Mouse (Mus musculus): ENCODE data around the gene Ube2e2. TPM values are rescaled to one million over a fixed set of nuclear protein-coding genes. Genes with fewer than 3 reads are reported as not detected.

Ube2e2 gene
- total and polyA plus RNA-seq, 3 experiments, result not detected

DNA sequence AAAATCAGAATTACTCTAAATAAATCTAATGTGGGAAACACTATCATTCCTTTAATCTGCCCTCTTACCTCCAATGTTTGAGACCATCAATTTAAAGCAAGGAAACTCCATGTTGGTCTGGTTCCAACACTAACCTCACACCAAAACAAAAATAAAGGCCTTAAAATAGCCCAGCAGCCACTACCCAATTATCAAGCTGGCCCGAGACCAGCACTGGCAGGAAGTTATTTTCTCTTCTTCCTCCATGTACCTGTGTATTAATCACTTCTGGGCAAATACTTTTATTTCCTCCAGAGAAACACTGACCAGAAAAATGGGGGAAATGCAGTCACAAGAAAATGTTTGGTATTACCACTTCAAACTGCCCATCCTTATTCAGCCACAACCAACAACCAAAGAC, 23.4 kb downstream of the Ube2e2 start:
- no peak for DNase-seq (ENCODE audit: extremely low read depth)
- Histone ChIP-seq H3K4me2 (ENCODE audit: insufficient read depth, low read depth, poor library complexity, severe bottlenecking) (no peak overlapping the region), H3K9ac (ENCODE audit: insufficient read depth, low read depth) (no peak overlapping the region), H3K36me3 (replicated peaks in 1 of 2; ENCODE audit: control insufficient read depth in 1 of 2, insufficient read depth in 1 of 2, low read length in 1 of 2) (no peaks in the 10 kb centered on the region), H3K4me3 (replicated peaks in 1 of 3; ENCODE audit: low read depth in 2 of 3, low read length in 2 of 3, poor library complexity in 1 of 3) (no peak overlapping the region), H3K9me3 (replicated peaks; ENCODE audit: low read length) (no peaks in the 10 kb centered on the region), H3K27ac (ENCODE audit: insufficient read depth, low read depth) (no peak overlapping the region), H3K27me3 (replicated peaks) (no peaks in the 10 kb centered on the region), H3K4me1 (ENCODE audit: control insufficient read depth in 1 of 2, insufficient read depth in 2 of 2) (no peaks in the 10 kb centered on the region), H3K79me2 (replicated peaks; ENCODE audit: control insufficient read depth, extremely low read depth, insufficient read depth, poor library complexity, severe bottlenecking) (no peaks in the 10 kb centered on the region)
- dilution Hi-C loops (cut with MboI; ENCODE audit: extremely low pct_ligation_motif_present, extremely low pct_unique_long_range_greater_than_20kb, low sequenced_read_pairs), result no loop called here
- TF ChIP-seq MEF2A (IDR thresholded peaks at IDR 0.05; ENCODE audit: borderline replicate concordance, low read depth, low read length) (no peak), E2F4 (IDR thresholded peaks at IDR 0.05; ENCODE audit: insufficient replicate concordance, low read depth, low read length) (no peak), JUN (IDR thresholded peaks at IDR 0.05; ENCODE audit: insufficient read depth, low read depth, low read length) (no peak), CHD2 (IDR thresholded peaks at IDR 0.05; ENCODE audit: low read length) (no peak), TBP (conservative IDR thresholded peaks at IDR 0.05; ENCODE audit: low read depth, low read length) (no peak), ELF1 (IDR thresholded peaks at IDR 0.05; ENCODE audit: low read depth, low read length) (no peak)
- in situ Hi-C loops (cut with MboI; ENCODE audit: low pct_ligation_motif_present, low pct_unique_long_range_greater_than_20kb, low sequenced_read_pairs), result no loop called here

DNA sequence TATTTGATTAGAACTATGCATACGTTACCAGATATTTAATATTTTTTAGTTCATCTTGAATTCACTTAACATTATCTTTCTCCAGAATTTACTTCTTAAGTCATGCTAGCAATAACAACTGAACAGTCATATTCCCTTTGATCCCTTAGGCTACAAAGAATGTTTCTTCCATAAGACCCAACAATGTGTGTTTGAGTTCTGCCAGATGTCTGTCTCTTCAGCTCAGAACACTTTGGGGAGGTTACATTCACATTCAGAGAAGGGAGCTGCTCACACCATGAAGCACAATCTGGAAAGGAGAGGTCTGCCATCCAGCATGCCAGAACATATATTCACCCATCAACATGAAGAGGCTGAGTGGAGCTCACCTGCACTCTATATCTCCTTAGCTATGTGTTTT, 65.4 kb downstream of the Ube2e2 start:
- Histone ChIP-seq H3K27ac (ENCODE audit: insufficient read depth, low read depth) (no peak overlapping the region), H3K9me3 (replicated peaks; ENCODE audit: low read length) (peaks cover 10% of the 10 kb centered on the region), H3K9ac (ENCODE audit: insufficient read depth, low read depth) (no peak overlapping the region), H3K79me2 (replicated peaks; ENCODE audit: control insufficient read depth, extremely low read depth, insufficient read depth, poor library complexity, severe bottlenecking) (no peaks in the 10 kb centered on the region), H3K4me3 (replicated peaks in 1 of 3; ENCODE audit: low read depth in 2 of 3, low read length in 2 of 3, poor library complexity in 1 of 3) (no peak overlapping the region), H3K4me1 (ENCODE audit: control insufficient read depth in 1 of 2, insufficient read depth in 2 of 2) (no peaks in the 10 kb centered on the region), H3K4me2 (ENCODE audit: insufficient read depth, low read depth, poor library complexity, severe bottlenecking) (no peak overlapping the region), H3K36me3 (replicated peaks in 1 of 2; ENCODE audit: control insufficient read depth in 1 of 2, insufficient read depth in 1 of 2, low read length in 1 of 2) (no peaks in the 10 kb centered on the region), H3K27me3 (replicated peaks) (no peaks in the 10 kb centered on the region)
- in situ Hi-C loops (cut with MboI; ENCODE audit: low pct_ligation_motif_present, low pct_unique_long_range_greater_than_20kb, low sequenced_read_pairs), result no loop called here
- dilution Hi-C loops (cut with MboI; ENCODE audit: extremely low pct_ligation_motif_present, extremely low pct_unique_long_range_greater_than_20kb, low sequenced_read_pairs), result no loop called here
- DNase-seq (ENCODE audit: extremely low read depth), result no peak
- no peak for TF ChIP-seq MYC (IDR thresholded peaks at IDR 0.05; ENCODE audit: low read depth, low read length)
- TF ChIP-seq MAX (IDR thresholded peaks at IDR 0.05; ENCODE audit: low read length), result no peak
- no peak for TF ChIP-seq USF1 (IDR thresholded peaks at IDR 0.05; ENCODE audit: low read depth, low read length)
- no peak for TF ChIP-seq TCF12 (IDR thresholded peaks at IDR 0.05; ENCODE audit: low read depth, low read length)
- no peak for TF ChIP-seq BHLHE40 (IDR thresholded peaks at IDR 0.05; ENCODE audit: low read depth, low read length)
- no peak for TF ChIP-seq NELFE (IDR thresholded peaks at IDR 0.05; ENCODE audit: low read depth, low read length)
- TF ChIP-seq ZNF384 (IDR thresholded peaks at IDR 0.05; ENCODE audit: low read depth, low read length), result no peak
- TF ChIP-seq JUN (IDR thresholded peaks at IDR 0.05; ENCODE audit: insufficient read depth, low read depth, low read length), result no peak
- TF ChIP-seq ZKSCAN1 (IDR thresholded peaks at IDR 0.05; ENCODE audit: borderline replicate concordance, low read depth, low read length), result no peak
- TF ChIP-seq SMC3 (IDR thresholded peaks at IDR 0.05; ENCODE audit: low read depth, low read length), result no peak
- no peak for TF ChIP-seq MEF2A (IDR thresholded peaks at IDR 0.05; ENCODE audit: borderline replicate concordance, low read depth, low read length)
- no peak for TF ChIP-seq RAD21 (IDR thresholded peaks at IDR 0.05; ENCODE audit: low read depth, low read length)
- no peak for TF ChIP-seq POLR2AphosphoS2 (IDR thresholded peaks at IDR 0.05; ENCODE audit: low read depth, low read length)
- no peak for TF ChIP-seq ZC3H11A (IDR thresholded peaks at IDR 0.05; ENCODE audit: low read depth, low read length)
- no peak for TF ChIP-seq ETS1 (conservative IDR thresholded peaks at IDR 0.05; ENCODE audit: low read depth, low read length)
- no peak for TF ChIP-seq MAFK (IDR thresholded peaks at IDR 0.05; ENCODE audit: insufficient replicate concordance, low read length)
- no peak for TF ChIP-seq JUND (conservative IDR thresholded peaks at IDR 0.05; ENCODE audit: low read depth, low read length)

Data from CH12.LX (cell line).